Mouse (Mus musculus): ENCODE measurements around the gene Myo1f. TPM values are rescaled to one million over a fixed set of nuclear protein-coding genes. Genes with fewer than 3 reads are reported as not detected.

The Myo1f gene
- total and polyA plus RNA-seq, 3 experiments, result 0.08 to 0.40 TPM; not detected in 1

GRCm38 (mm10) chr17:33598506-33598905 is 43.0 kb downstream of the Myo1f start:
- Histone ChIP-seq H3K27me3 (ENCODE audit: control insufficient read depth in 1 of 2, insufficient read depth in 2 of 2, low read length in 2 of 2) (no peaks in the 10 kb centered on the region), H3K4me3 (ENCODE audit: control insufficient read depth in 1 of 2, insufficient read depth in 1 of 2, low read depth in 2 of 2, low read length in 2 of 2) (no peak overlapping the region), H3K4me1 (ENCODE audit: control insufficient read depth in 1 of 2, insufficient read depth in 2 of 2, low read length in 2 of 2) (no peaks in the 10 kb centered on the region), H3K9me3 (replicated peaks; ENCODE audit: insufficient read depth, low read length) (no peaks in the 10 kb centered on the region), H3K27ac (ENCODE audit: control insufficient read depth, low read depth, low read length) (no peak overlapping the region), H3K36me3 (ENCODE audit: control insufficient read depth in 1 of 2, insufficient read depth in 2 of 2, low read length in 2 of 2) (no peaks in the 10 kb centered on the region), H3K9ac (ENCODE audit: control insufficient read depth, low read depth, low read length, poor library complexity, severe bottlenecking) (no peak overlapping the region), H3K79me2 (ENCODE audit: control insufficient read depth, insufficient read depth, low read length, poor library complexity) (no peaks in the 10 kb centered on the region)
- no peak for DNase-seq (ENCODE audit: low read depth, low spot score)
- TF ChIP-seq GATA1 (IDR thresholded peaks at IDR 0.05; ENCODE audit: low read depth, low read length) (no peak), USF2 (IDR thresholded peaks at IDR 0.05; ENCODE audit: borderline replicate concordance in 1 of 2, insufficient read depth in 1 of 2, low read depth in 1 of 2, low read length in 2 of 2) (no peak), TBP (IDR thresholded peaks at IDR 0.05; ENCODE audit: low read depth, low read length) (no peak), ZC3H11A (IDR thresholded peaks at IDR 0.05; ENCODE audit: low read depth, low read length) (no peak), GABPA (IDR thresholded peaks at IDR 0.05; ENCODE audit: low read depth, low read length) (no peak), CTCF (IDR thresholded peaks at IDR 0.05 in 2 of 3, conservative IDR thresholded peaks at IDR 0.05 in 1 of 3; ENCODE audit: control insufficient read depth in 1 of 3, insufficient read depth in 1 of 3, low read depth in 2 of 3, low read length in 3 of 3, poor library complexity in 1 of 3, severe bottlenecking in 1 of 3) (no peak)

- Histone ChIP-seq H3K4me3 (ENCODE audit: control insufficient read depth in 1 of 2, insufficient read depth in 1 of 2, low read depth in 2 of 2, low read length in 2 of 2) (no peak overlapping the region), H3K4me1 (ENCODE audit: control insufficient read depth in 1 of 2, insufficient read depth in 2 of 2, low read length in 2 of 2) (no peaks in the 10 kb centered on the region), H3K9me3 (replicated peaks; ENCODE audit: insufficient read depth, low read length) (no peaks in the 10 kb centered on the region), H3K9ac (ENCODE audit: control insufficient read depth, low read depth, low read length, poor library complexity, severe bottlenecking) (no peak overlapping the region), H3K79me2 (ENCODE audit: control insufficient read depth, insufficient read depth, low read length, poor library complexity) (no peaks in the 10 kb centered on the region), H3K36me3 (ENCODE audit: control insufficient read depth in 1 of 2, insufficient read depth in 2 of 2, low read length in 2 of 2) (no peaks in the 10 kb centered on the region), H3K27me3 (ENCODE audit: control insufficient read depth in 1 of 2, insufficient read depth in 2 of 2, low read length in 2 of 2) (peaks cover 0 to 4% of the 10 kb centered on the region in 2 experiments; a peak in 3 of 4 replicates), H3K27ac (ENCODE audit: control insufficient read depth, low read depth, low read length) (no peak overlapping the region)
- no peak for TF ChIP-seq KAT2A (conservative IDR thresholded peaks at IDR 0.05; ENCODE audit: low read depth, low read length)
- TF ChIP-seq CTCF (IDR thresholded peaks at IDR 0.05 in 2 of 3, conservative IDR thresholded peaks at IDR 0.05 in 1 of 3; ENCODE audit: control insufficient read depth in 1 of 3, insufficient read depth in 1 of 3, low read depth in 2 of 3, low read length in 3 of 3, poor library complexity in 1 of 3, severe bottlenecking in 1 of 3), result no peak
- no peak for TF ChIP-seq SIN3A (IDR thresholded peaks at IDR 0.05; ENCODE audit: low read length)
- TF ChIP-seq MXI1 (IDR thresholded peaks at IDR 0.05; ENCODE audit: low read depth, low read length), result no peak
- no peak for TF ChIP-seq NRF1 (IDR thresholded peaks at IDR 0.05; ENCODE audit: insufficient read depth, low read depth, low read length, poor library complexity, severe bottlenecking)
- TF ChIP-seq E2F4 (IDR thresholded peaks at IDR 0.05; ENCODE audit: borderline replicate concordance, low read depth, low read length), result no peak
- TF ChIP-seq RCOR1 (IDR thresholded peaks at IDR 0.05; ENCODE audit: low read depth, low read length), result no peak
- TF ChIP-seq TBP (IDR thresholded peaks at IDR 0.05; ENCODE audit: low read depth, low read length), result no peak
- TF ChIP-seq BHLHE40 (IDR thresholded peaks at IDR 0.05; ENCODE audit: borderline replicate concordance, low read depth, low read length), result no peak
- no peak for TF ChIP-seq GATA1 (IDR thresholded peaks at IDR 0.05; ENCODE audit: low read depth, low read length)
- TF ChIP-seq MAFK (IDR thresholded peaks at IDR 0.05; ENCODE audit: borderline replicate concordance, low read depth, low read length), result no peak
- TF ChIP-seq POLR2AphosphoS5 (IDR thresholded peaks at IDR 0.05; ENCODE audit: borderline replicate concordance, low read depth, low read length), result no peak
- no peak for TF ChIP-seq MEF2A (IDR thresholded peaks at IDR 0.05; ENCODE audit: extremely low read depth, insufficient replicate concordance, low read depth, low read length, poor library complexity, severe bottlenecking)
- no peak for TF ChIP-seq SMC3 (IDR thresholded peaks at IDR 0.05; ENCODE audit: low read depth, low read length)
- no peak for TF ChIP-seq POLR2A (IDR thresholded peaks at IDR 0.05; ENCODE audit: control insufficient read depth in 1 of 2, insufficient read depth in 1 of 2, low read depth in 1 of 2, low read length in 2 of 2, poor library complexity in 1 of 2)
- TF ChIP-seq TCF12 (IDR thresholded peaks at IDR 0.05; ENCODE audit: low read depth, low read length), result no peak
- TF ChIP-seq USF2 (IDR thresholded peaks at IDR 0.05; ENCODE audit: borderline replicate concordance in 1 of 2, insufficient read depth in 1 of 2, low read depth in 1 of 2, low read length in 2 of 2), result no peak
- no peak for TF ChIP-seq GABPA (IDR thresholded peaks at IDR 0.05; ENCODE audit: low read depth, low read length)
- TF ChIP-seq UBTF (IDR thresholded peaks at IDR 0.05; ENCODE audit: borderline replicate concordance, insufficient read depth, low read depth, low read length), result no peak
- no peak for TF ChIP-seq EP300 (IDR thresholded peaks at IDR 0.05; ENCODE audit: low read depth in 1 of 2, low read length in 2 of 2)
- no peak for DNase-seq (ENCODE audit: low read depth, low spot score)
Measured at GRCm38 (mm10) chr17:33599836-33600475, 44.4 kb downstream of the Myo1f start.

Data from MEL (cell line).